Mouse (Mus musculus): ENCODE data around the gene Ddx39. TPM values are rescaled to one million over a fixed set of nuclear protein-coding genes. Genes with fewer than 3 reads are reported as not detected.

Ddx39 gene
- polyA plus RNA-seq, 2 experiments: 110 to 191 TPM

GRCm38 (mm10) chr8:83680603-83681002, 34.4 kb upstream of the Ddx39 start:
- no peak overlapping the region for H3K4me3 ChIP-seq (ENCODE audit: insufficient read depth in 1 of 2, low read depth in 2 of 2, low read length in 2 of 2)
- no peaks in the 10 kb centered on the region for H3K36me3 ChIP-seq (replicated peaks; ENCODE audit: control insufficient read depth, insufficient read depth, low read depth)
- H3K27ac ChIP-seq: no peak overlapping the region
- H3K27me3 ChIP-seq (ENCODE audit: control insufficient read depth, insufficient read depth, low read length): no peaks in the 10 kb centered on the region
- peaks cover 0 to 4% of the 10 kb centered on the region in 2 experiments; a peak in 2 of 4 replicates for H3K4me1 ChIP-seq (replicated peaks; ENCODE audit: control insufficient read depth in 2 of 2, insufficient read depth in 2 of 2, low read length in 1 of 2)
- no peak for DNase-seq (ENCODE audit: low read depth in 3 of 3, low spot score in 3 of 3)
- no peak overlapping the region for H3K9ac ChIP-seq (replicated peaks)
- TF ChIP-seq CTCF (IDR thresholded peaks at IDR 0.05; ENCODE audit: low read depth) (no peak), EP300 (IDR thresholded peaks at IDR 0.05; ENCODE audit: low read depth) (no peak)
- H3K9me3 ChIP-seq (ENCODE audit: control insufficient read depth, low read length): no peaks in the 10 kb centered on the region
- ATAC-seq (ENCODE audit: insufficient read depth): no peak
- H3K4me2 ChIP-seq (ENCODE audit: low read depth): no peak overlapping the region
- WGBS (ENCODE audit: insufficient replicate concordance): 76% methylated on average over 5 of the region's 5 CpGs

- Histone ChIP-seq H3K9me3 (ENCODE audit: control insufficient read depth, low read length) (no peaks in the 10 kb centered on the region), H3K36me3 (replicated peaks; ENCODE audit: control insufficient read depth, insufficient read depth, low read depth) (no peaks in the 10 kb centered on the region), H3K27ac (no peak overlapping the region), H3K27me3 (ENCODE audit: control insufficient read depth, insufficient read depth, low read length) (no peaks in the 10 kb centered on the region), H3K4me2 (ENCODE audit: low read depth) (no peak overlapping the region), H3K9ac (replicated peaks) (no peak overlapping the region), H3K4me1 (replicated peaks; ENCODE audit: control insufficient read depth in 2 of 2, insufficient read depth in 2 of 2, low read length in 1 of 2) (peaks cover 0 to 4% of the 10 kb centered on the region in 2 experiments; a peak in 2 of 4 replicates), H3K4me3 (ENCODE audit: insufficient read depth in 1 of 2, low read depth in 2 of 2, low read length in 2 of 2) (no peak overlapping the region)
- no peak for TF ChIP-seq EP300 (IDR thresholded peaks at IDR 0.05; ENCODE audit: low read depth)
- no peak for TF ChIP-seq CTCF (IDR thresholded peaks at IDR 0.05; ENCODE audit: low read depth)
- no peak for DNase-seq (ENCODE audit: low read depth in 3 of 3, low spot score in 3 of 3)
- ATAC-seq (ENCODE audit: insufficient read depth): no peak
- WGBS (ENCODE audit: insufficient replicate concordance): 53% methylated on average over 6 of the region's 6 CpGs
These were observed 33.9 kb upstream of the Ddx39 start for GRCm38 (mm10) chr8:83681099-83681498.

GRCm38 (mm10) chr8:83684517-83684916, 30.5 kb upstream of the Ddx39 start:
- no peaks in the 10 kb centered on the region for H3K27me3 ChIP-seq (ENCODE audit: control insufficient read depth, insufficient read depth, low read length)
- peaks cover 0 to 4% of the 10 kb centered on the region in 2 experiments; a peak in 2 of 4 replicates for H3K4me1 ChIP-seq (replicated peaks; ENCODE audit: control insufficient read depth in 2 of 2, insufficient read depth in 2 of 2, low read length in 1 of 2)
- ATAC-seq (ENCODE audit: insufficient read depth): no peak
- H3K4me2 ChIP-seq (ENCODE audit: low read depth): no peak overlapping the region
- H3K4me3 ChIP-seq (ENCODE audit: insufficient read depth in 1 of 2, low read depth in 2 of 2, low read length in 2 of 2): no peak overlapping the region
- 78% methylated on average over 9 of the region's 9 CpGs for WGBS (ENCODE audit: insufficient replicate concordance)
- no peaks in the 10 kb centered on the region for H3K9me3 ChIP-seq (ENCODE audit: control insufficient read depth, low read length)
- H3K27ac ChIP-seq: no peak overlapping the region
- H3K36me3 ChIP-seq (replicated peaks; ENCODE audit: control insufficient read depth, insufficient read depth, low read depth): no peaks in the 10 kb centered on the region
- no peak for DNase-seq (ENCODE audit: low read depth in 3 of 3, low spot score in 3 of 3)
- TF ChIP-seq CTCF (IDR thresholded peaks at IDR 0.05; ENCODE audit: low read depth): no peak
- TF ChIP-seq EP300 (IDR thresholded peaks at IDR 0.05; ENCODE audit: low read depth): no peak
- no peak overlapping the region for H3K9ac ChIP-seq (replicated peaks)

- WGBS (ENCODE audit: insufficient replicate concordance): 78% methylated on average over 6 of the region's 6 CpGs
- no peak for ATAC-seq (ENCODE audit: insufficient read depth)
- no peak for TF ChIP-seq CTCF (IDR thresholded peaks at IDR 0.05; ENCODE audit: low read depth)
- no peak for TF ChIP-seq EP300 (IDR thresholded peaks at IDR 0.05; ENCODE audit: low read depth)
- H3K27me3 ChIP-seq (ENCODE audit: control insufficient read depth, insufficient read depth, low read length): no peaks in the 10 kb centered on the region
- no peaks in the 10 kb centered on the region for H3K9me3 ChIP-seq (ENCODE audit: control insufficient read depth, low read length)
- no peak overlapping the region for H3K27ac ChIP-seq
- H3K36me3 ChIP-seq (replicated peaks; ENCODE audit: control insufficient read depth, insufficient read depth, low read depth): peaks cover 20% of the 10 kb centered on the region
- H3K9ac ChIP-seq (replicated peaks): no peak overlapping the region
- no peak overlapping the region for H3K4me3 ChIP-seq (ENCODE audit: insufficient read depth in 1 of 2, low read depth in 2 of 2, low read length in 2 of 2)
- no peak for DNase-seq (ENCODE audit: low read depth in 3 of 3, low spot score in 3 of 3)
- no peak overlapping the region for H3K4me2 ChIP-seq (ENCODE audit: low read depth)
- H3K4me1 ChIP-seq (replicated peaks; ENCODE audit: control insufficient read depth in 2 of 2, insufficient read depth in 2 of 2, low read length in 1 of 2): peaks cover 3 to 6% of the 10 kb centered on the region in 2 experiments; a peak in 3 of 4 replicates
These were observed 25.7 kb upstream of the Ddx39 start for GRCm38 (mm10) chr8:83689264-83689663.

GRCm38 (mm10) chr8:83693609-83694236, 21.3 kb upstream of the Ddx39 start:
- no peak for ATAC-seq (ENCODE audit: insufficient read depth)
- TF ChIP-seq CTCF (IDR thresholded peaks at IDR 0.05; ENCODE audit: low read depth) (no peak), EP300 (IDR thresholded peaks at IDR 0.05; ENCODE audit: low read depth) (no peak)
- 33% methylated on average over 10 of the region's 10 CpGs for WGBS (ENCODE audit: insufficient replicate concordance)
- H3K4me1 ChIP-seq (replicated peaks; ENCODE audit: control insufficient read depth in 2 of 2, insufficient read depth in 2 of 2, low read length in 1 of 2): peaks cover 11 to 22% of the 10 kb centered on the region in 2 experiments
- H3K36me3 ChIP-seq (replicated peaks; ENCODE audit: control insufficient read depth, insufficient read depth, low read depth): peaks cover 20% of the 10 kb centered on the region
- H3K4me2 ChIP-seq (ENCODE audit: low read depth): peak overlapping the region; percentile 22; the same call in 1 of the 2 replicates
- H3K9me3 ChIP-seq (ENCODE audit: control insufficient read depth, low read length): no peaks in the 10 kb centered on the region
- no peak overlapping the region for H3K4me3 ChIP-seq (ENCODE audit: insufficient read depth in 1 of 2, low read depth in 2 of 2, low read length in 2 of 2)
- H3K27me3 ChIP-seq (ENCODE audit: control insufficient read depth, insufficient read depth, low read length): no peaks in the 10 kb centered on the region
- H3K27ac ChIP-seq: no peak overlapping the region
- DNase-seq (ENCODE audit: low read depth in 3 of 3, low spot score in 3 of 3): no peak
- H3K9ac ChIP-seq (replicated peaks): no peak overlapping the region

Measured in liver, embryonic 14.5 days (tissue).